Mouse (Mus musculus): ENCODE data around the gene Stk19.
"Not testable (repeated sequence)": the region's sequence is repeated elsewhere in the genome, so short reads cannot be mapped to it uniquely, and the experiment has no call there.

Gene Stk19

GRCm38 (mm10) chr17:34797211-34797995, 39.3 kb downstream of the Stk19 start:
- DNase-seq (ENCODE audit: low spot score) = not testable (repeated sequence)

GRCm38 (mm10) chr17:34796311-34797140, 40.2 kb downstream of the Stk19 start:
- no peak for DNase-seq (ENCODE audit: low spot score)

GRCm38 (mm10) chr17:34795633-34796032, 41.1 kb downstream of the Stk19 start:
- no peak for DNase-seq (ENCODE audit: low spot score)

GRCm38 (mm10) chr17:34795016-34795415, 41.7 kb downstream of the Stk19 start:
- no peak for DNase-seq (ENCODE audit: low spot score)

- no peak for DNase-seq (ENCODE audit: low spot score)
Observed at GRCm38 (mm10) chr17:34777680-34778325, 58.9 kb downstream of the Stk19 start.

All from yolk sac, embryonic 10.5 days (tissue).